Mouse (Mus musculus): ENCODE measurements around the gene Ndufs2.

- TF ChIP-seq CTCF (IDR thresholded peaks at IDR 0.05; ENCODE audit: low read depth, low read length) (no peak), POLR2A (IDR thresholded peaks at IDR 0.05; ENCODE audit: borderline replicate concordance, low read depth, low read length) (no peak)
Measured at GRCm38 (mm10) chr1:171262594-171263130, 11.5 kb upstream of the Ndufs2 start.

Data from bone marrow macrophage, adult 2 months (primary cell).